Mouse (Mus musculus) CD4-positive helper T cell, adult 2 months (primary cell): ENCODE measurements at regions not wholly inside any gene's neighbourhood (a gene's known extent, or its start where the extent isn't known, plus 50 kb on each side); places are given as distances from the start of the nearest gene placed in this dataset.
A peak's percentile ranks its signal among the peaks of the same experiment; 100 is the strongest.

ENCODE experiments used
- DNase-seq: peaks from one replicate; pipeline ENCODE4 v3.0.0-alpha.2; 2012; ENCODE audit warnings: low read depth, missing footprints, low spot score

DNA sequence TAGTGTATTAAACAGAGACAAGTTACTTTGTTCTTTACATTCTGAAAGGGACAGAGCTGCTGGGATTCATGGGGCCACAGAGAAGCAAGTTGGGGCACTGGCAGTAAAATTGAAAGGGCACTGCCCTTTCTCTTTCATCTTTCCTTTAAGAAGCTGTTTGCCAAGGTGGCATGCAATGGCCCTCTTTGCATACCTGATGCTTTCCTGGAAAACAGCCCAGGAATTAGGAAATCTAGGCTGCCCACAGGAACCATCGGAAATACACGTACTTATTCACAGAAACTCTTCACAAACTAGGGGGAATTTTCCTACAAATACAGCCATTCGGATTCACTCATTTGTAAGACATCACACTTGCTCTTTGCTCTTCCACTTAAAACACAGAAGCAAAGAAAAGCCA is 278.3 kb upstream of the Gm765 start:
- DNase-seq = no peak

- no peak for DNase-seq
Measured at GRCm38 (mm10) chr6:98613030-98613429, 270.5 kb upstream of the Gm765 start.

- DNase-seq = peak; percentile 57
Measured at GRCm38 (mm10) chr6:98609133-98609532, 266.6 kb upstream of the Gm765 start.

DNA sequence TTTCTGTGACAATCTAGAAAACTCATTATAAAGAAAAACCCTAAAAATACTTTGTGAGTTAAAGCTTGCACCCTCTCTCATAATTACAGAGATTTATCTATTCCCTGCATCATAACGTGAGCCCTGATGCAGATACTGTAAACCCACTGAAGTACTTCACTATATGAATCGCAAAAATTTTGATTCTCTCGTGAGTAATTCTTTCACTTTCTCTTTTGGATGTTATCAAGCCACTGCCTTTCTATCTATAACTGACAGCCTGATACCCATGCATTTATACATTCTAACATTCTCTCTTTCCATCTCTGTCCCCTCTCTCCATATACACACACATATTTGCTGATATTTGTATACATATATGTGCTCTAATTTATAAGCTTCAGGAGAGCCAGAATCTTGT is 264.1 kb upstream of the Gm765 start:
- DNase-seq = peak; percentile 43

DNA sequence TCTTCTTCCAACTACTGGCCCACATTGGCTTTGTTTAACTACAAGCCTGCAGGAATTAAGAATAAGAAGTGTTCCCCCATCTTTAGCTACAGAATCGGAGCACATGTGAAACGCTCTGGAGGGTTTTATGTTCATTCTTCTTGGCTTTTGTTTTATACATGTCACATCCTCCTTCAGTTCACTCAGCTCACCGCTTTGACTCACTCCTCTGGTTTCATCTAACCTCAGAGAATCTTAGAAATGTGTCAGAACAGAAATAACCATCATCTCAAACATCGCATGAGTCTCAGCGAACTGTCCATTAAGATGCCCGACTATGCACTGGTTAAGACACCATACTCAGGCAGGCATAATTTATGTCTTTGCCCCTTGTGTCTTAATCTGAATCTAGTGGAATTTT is 255.1 kb upstream of the Gm765 start:
- DNase-seq = no peak

GRCm38 (mm10) chr6:98590989-98591388 is 248.4 kb upstream of the Gm765 start:
- no peak for DNase-seq

GRCm38 (mm10) chr6:98588979-98589378 is 246.4 kb upstream of the Gm765 start:
- DNase-seq = no peak

DNA sequence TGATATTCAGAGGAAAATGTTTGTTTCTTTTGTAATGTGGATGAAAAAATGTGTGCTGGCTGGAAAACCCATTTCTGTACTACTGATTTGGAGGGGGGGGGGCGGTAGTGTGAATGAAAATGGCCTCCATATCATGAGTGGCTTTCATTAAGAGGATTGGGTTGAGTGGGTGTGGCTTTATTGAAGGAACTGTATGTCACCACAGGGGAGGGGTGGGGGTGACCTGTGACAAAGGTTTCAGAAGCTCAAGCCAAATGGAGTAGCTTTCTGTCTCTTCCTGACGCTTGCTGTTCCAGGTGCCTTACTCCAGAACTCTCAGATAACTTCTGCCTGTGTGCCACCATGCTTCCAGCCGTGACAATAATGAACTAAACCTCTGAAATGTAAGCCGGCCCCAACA is 242.0 kb upstream of the Gm765 start:
- no peak for DNase-seq

- no peak for DNase-seq
Measured at GRCm38 (mm10) chr6:98582826-98583225, 240.3 kb upstream of the Gm765 start.

DNA sequence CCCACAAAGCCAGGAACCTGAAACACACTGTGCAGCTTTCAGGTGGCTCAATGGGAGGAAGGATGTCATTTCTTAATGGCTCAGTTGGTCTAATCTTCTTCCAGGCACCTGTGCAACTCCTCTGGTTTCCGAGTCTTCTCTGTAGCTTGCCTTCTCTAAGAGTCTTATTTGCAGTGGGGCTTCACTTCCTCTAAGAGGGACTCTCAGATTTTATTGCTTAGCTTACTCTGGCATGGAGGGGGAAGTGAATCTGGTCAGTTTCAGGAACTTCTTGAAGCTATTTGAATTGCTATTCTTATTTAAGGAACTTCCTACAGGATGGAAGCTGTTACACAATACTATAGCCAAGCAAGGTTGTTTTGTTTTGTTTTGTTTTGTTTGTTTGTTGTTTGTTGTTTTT is 232.7 kb upstream of the Gm765 start:
- no peak for DNase-seq

- DNase-seq = no peak
Measured at GRCm38 (mm10) chr6:98555702-98556101, 213.1 kb upstream of the Gm765 start.

DNA sequence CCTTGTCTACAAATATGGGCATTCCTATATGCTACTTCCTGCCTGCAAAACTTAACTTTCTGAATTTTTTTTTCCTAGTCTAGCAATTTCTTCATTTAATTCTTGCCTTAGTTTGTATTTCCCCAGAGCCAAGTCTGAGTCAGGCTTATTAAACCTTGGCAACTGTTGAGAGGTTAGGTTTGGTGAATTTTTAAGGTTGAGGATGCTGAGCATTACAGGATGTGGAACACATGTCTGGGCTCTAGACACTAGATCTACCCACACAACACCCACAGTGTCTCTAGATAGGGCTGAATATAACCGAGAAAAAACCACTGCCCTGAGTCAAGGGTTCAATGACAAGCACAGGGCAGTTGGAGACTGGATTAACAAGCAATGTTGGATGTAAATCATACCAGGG is 211.4 kb upstream of the Gm765 start:
- DNase-seq = no peak

- no peak for DNase-seq
Measured at GRCm38 (mm10) chr6:98551781-98552180, 209.2 kb upstream of the Gm765 start.

DNA sequence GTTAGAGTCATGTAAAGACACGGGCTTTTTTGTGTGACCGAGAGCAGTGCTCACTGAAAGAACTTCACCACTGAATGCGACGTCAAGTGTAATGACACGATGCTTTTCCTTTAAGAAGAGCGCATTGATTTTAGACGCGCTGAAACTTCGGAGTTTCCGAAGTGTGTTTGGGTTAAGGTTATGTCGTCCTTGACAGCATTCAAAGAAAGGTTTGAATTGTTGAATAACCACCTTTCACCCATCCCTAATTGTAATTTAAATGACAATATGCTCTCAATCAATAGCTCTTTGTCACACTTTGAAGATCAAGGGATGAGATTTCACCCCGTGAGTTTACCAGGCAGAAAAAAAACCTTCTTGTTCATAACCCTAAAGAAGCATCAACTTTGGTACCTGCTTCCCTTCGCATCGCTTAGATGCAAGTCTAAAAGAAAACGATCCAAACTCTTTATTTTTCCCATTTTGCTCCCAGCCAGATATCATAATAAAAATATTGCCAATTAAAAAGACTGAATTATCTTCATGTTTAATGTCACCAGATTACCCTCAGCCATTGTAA is 184.4 kb upstream of the Gm765 start:
- no peak for DNase-seq

GRCm38 (mm10) chr6:98525286-98525685 is 182.7 kb upstream of the Gm765 start:
- peak; percentile 57 for DNase-seq

DNA sequence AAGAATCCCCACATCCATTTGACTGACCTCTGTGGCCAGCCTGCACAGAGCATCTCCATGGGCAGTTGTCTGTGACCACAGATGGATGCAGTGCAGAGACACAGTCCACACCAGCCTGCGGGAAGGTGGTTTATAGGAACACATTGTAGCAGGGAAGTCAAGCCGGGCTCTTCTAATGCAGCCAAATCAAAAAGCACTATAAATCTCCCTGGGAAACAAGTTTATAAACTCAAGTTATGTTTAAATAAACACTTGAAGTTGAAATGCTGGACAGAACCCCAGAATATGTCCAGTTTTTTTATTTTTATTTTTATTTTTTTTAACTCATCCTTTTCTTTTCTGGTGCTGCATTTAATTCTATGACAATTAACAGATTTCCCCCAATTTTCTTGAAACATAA is 182.1 kb upstream of the Gm765 start:
- no peak for DNase-seq

DNA sequence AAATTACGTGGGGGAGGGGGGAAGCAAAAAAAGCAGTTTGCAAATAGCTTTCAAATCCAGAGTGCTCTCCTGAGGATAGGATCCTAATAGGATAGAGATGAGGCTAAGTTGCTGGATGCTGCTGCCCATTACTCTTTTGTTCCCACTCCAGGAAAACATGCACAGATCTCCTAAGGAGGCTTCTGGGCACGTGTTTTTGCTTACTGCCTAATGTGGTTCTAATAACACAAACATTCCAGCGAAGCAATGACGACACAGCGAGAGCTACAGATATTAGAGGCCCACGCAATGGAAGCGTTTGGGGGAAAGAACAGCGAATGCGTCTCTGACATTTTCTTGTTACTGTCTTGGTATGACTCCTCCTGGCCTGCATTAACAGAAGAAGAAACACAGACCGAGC is 179.0 kb upstream of the Gm765 start:
- no peak for DNase-seq

- no peak for DNase-seq
Measured at GRCm38 (mm10) chr6:98514826-98515225, 172.3 kb upstream of the Gm765 start.

DNA sequence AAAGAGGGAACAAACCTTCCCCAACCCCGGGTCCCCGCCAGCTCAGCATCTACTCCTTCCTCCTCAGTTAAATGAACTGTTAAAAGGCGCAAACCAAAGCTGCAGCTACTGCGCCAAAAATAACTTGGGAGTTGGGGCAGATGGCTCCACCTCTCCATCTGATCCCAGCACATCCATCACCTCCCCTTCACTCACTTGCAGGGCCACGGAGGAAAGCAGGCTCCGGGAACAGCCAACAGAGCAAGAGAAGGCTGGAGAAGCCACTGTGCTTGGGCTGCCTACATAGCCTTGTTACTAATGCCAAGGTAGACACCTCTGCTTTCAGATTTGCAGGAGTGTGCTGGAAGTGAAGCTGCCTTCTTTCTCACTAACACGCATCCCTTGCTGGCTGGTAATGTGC is 171.8 kb upstream of the Gm765 start:
- no peak for DNase-seq

- DNase-seq = no peak
Measured at GRCm38 (mm10) chr6:98513217-98513616, 170.7 kb upstream of the Gm765 start.

- DNase-seq = no peak
Measured at GRCm38 (mm10) chr6:98502726-98503125, 160.2 kb upstream of the Gm765 start.

- DNase-seq = no peak
Measured at GRCm38 (mm10) chr6:98499721-98500120, 157.2 kb upstream of the Gm765 start.

DNA sequence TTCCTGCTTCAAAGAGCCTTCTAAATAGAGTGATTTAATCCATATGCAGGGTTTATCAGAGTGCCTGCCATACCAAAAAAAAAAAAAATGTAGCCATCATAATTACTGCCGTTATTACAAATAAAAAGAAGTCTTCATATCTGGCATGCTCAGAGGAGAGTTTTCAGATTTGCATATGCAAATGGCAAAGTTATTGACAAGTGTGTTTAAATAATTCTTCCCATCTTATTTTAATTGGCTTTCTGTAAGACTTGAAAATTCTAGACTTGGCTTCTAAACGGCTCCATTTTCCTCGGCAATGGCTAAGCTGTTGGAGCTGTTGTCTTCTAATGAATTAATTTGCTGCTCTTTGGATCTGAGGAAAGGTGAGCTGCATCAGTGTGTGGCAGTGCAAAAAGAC is 144.1 kb upstream of the Gm765 start:
- no peak for DNase-seq

DNA sequence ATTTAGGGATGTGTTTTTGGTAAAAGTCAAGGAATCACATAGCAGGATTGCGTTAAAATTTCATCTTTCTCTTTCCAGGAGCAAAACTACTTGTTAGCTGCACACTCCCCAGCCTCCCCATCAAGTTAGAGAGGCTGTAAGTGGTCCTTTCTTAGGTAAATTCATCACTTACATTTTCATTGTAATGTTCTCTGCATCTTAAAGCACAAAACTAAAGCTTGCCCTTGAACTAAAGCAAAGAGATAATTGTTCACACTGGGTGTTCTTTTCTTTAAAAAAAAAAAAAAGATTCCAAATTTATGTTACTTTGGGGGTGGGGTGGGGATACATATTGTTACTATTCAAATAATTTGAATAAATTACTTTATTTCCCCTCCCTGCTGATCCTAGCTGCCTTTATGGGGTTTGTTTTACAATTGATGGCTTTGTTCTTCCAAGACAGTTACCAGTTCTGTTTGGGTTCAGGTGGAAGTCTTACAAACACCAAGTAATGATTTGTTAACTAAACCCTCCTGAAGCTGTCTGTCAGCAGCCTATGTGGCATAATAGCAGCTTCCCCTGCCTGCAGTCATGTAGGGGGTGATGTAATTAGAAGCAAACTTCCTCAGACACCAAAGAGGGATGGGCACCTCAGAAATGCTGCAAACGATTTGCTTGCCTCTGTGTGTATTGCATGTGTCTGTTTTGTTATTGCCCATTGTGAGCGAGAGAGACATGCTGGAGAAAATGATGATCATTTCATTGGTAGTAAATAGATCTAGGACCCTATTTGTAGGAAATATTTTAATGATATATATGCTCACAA is 141.0 kb upstream of the Gm765 start:
- DNase-seq = no peak
